Mouse (Mus musculus): ENCODE measurements around the gene Ptprf. TPM values are rescaled to one million over a fixed set of nuclear protein-coding genes. Genes with fewer than 3 reads are reported as not detected.

Gene Ptprf
- polyA plus RNA-seq, 1 experiment, result 76.9 TPM

GRCm38 (mm10) chr4:118216726-118217595, 74.2 kb downstream of the Ptprf start:
- DNase-seq (ENCODE audit: low read depth), result no peak

GRCm38 (mm10) chr4:118214891-118215290, 76.3 kb downstream of the Ptprf start:
- DNase-seq (ENCODE audit: low read depth), result no peak

GRCm38 (mm10) chr4:118206918-118207640, 84.1 kb downstream of the Ptprf start:
- no peak for DNase-seq (ENCODE audit: low read depth)

GRCm38 (mm10) chr4:118205906-118206305, 85.3 kb downstream of the Ptprf start:
- DNase-seq (ENCODE audit: low read depth), result no peak

- DNase-seq (ENCODE audit: low read depth), result no peak
Observed at GRCm38 (mm10) chr4:118199093-118199492, 92.1 kb downstream of the Ptprf start.

GRCm38 (mm10) chr4:118198606-118199005, 92.6 kb downstream of the Ptprf start:
- no peak for DNase-seq (ENCODE audit: low read depth)

- DNase-seq (ENCODE audit: low read depth), result no peak
Observed at GRCm38 (mm10) chr4:118196185-118196584, 95.0 kb downstream of the Ptprf start.

- DNase-seq (ENCODE audit: low read depth), result no peak
Observed at GRCm38 (mm10) chr4:118180301-118181080, 110.7 kb downstream of the Ptprf start.

GRCm38 (mm10) chr4:118179467-118180300, 111.5 kb downstream of the Ptprf start, which contains the start of gene Kdm4a:
Kdm4a (minus strand) TSS chr4:118180043.
- DNase-seq (ENCODE audit: low read depth), result peak; percentile 97

- no peak for DNase-seq (ENCODE audit: low read depth)
Observed at GRCm38 (mm10) chr4:118178952-118179466, 112.2 kb downstream of the Ptprf start.

GRCm38 (mm10) chr4:118172461-118172860, 118.7 kb downstream of the Ptprf start:
- DNase-seq (ENCODE audit: low read depth), result no peak

- DNase-seq (ENCODE audit: low read depth), result no peak
Observed at GRCm38 (mm10) chr4:118171006-118171405, 120.2 kb downstream of the Ptprf start.

GRCm38 (mm10) chr4:118162123-118162522, 129.1 kb downstream of the Ptprf start:
- DNase-seq (ENCODE audit: low read depth), result no peak

Other genes with a start within 250 kb of the Ptprf start
- gene St3gal3, start 156.5 kb downstream of the Ptprf start, polyA plus RNA-seq (2012; rRNA removed), result 51.8 and 59.3 TPM in 2 replicates
- 34.3 and 39.0 TPM in 2 replicates for gene Kdm4a, start 111.4 kb downstream of the Ptprf start, polyA plus RNA-seq (2012; rRNA removed)
- 18.1 and 20.6 TPM in 2 replicates for gene Szt2, start 117.9 kb upstream of the Ptprf start, polyA plus RNA-seq (2012; rRNA removed)
- 36.9 and 45.5 TPM in 2 replicates for gene Med8, start 117.9 kb upstream of the Ptprf start, polyA plus RNA-seq (2012; rRNA removed)
- gene Elovl1, start 136.7 kb upstream of the Ptprf start, polyA plus RNA-seq (2012; rRNA removed), result 120 and 164 TPM in 2 replicates
- 5.1 and 8.8 TPM in 2 replicates for gene Cdc20, start 145.9 kb upstream of the Ptprf start, polyA plus RNA-seq (2012; rRNA removed)
- 0.06 and 0.07 TPM in 2 replicates for gene Mpl, start 166.1 kb upstream of the Ptprf start, polyA plus RNA-seq (2012; rRNA removed)
- gene Tie1, start 198.7 kb upstream of the Ptprf start, polyA plus RNA-seq (2012; rRNA removed), result 37.1 and 47.6 TPM in 2 replicates
- 26.7 and 28.6 TPM in 2 replicates for gene 2610528J11Rik, start 235.6 kb upstream of the Ptprf start, polyA plus RNA-seq (2012; rRNA removed)

Data from gonadal fat pad, adult 2 months (tissue).